Mouse (Mus musculus) cerebellum, postnatal 4 days (tissue): ENCODE measurements at regions not wholly inside any gene's neighbourhood (a gene's known extent, or its start where the extent isn't known, plus 50 kb on each side); places are given as distances from the start of the nearest gene placed in this dataset.

Source experiments
- DNase-seq, 2 experiments: peaks; one replicate each; pipeline ENCODE4 v3.0.0; 2022; ENCODE audit warnings: low spot score in 2 of 2, mixed read lengths in 1 of 2

- no peak for DNase-seq
These were observed 233.1 kb upstream of the Kazn start for GRCm38 (mm10) chr4:142472332-142472731.

- no peak for DNase-seq
These were observed 231.6 kb upstream of the Kazn start for GRCm38 (mm10) chr4:142470784-142471183.

GRCm38 (mm10) chr4:142467920-142468319, 228.7 kb upstream of the Kazn start:
- DNase-seq, result peak in 1 of 2 experiments; percentile 26

DNA sequence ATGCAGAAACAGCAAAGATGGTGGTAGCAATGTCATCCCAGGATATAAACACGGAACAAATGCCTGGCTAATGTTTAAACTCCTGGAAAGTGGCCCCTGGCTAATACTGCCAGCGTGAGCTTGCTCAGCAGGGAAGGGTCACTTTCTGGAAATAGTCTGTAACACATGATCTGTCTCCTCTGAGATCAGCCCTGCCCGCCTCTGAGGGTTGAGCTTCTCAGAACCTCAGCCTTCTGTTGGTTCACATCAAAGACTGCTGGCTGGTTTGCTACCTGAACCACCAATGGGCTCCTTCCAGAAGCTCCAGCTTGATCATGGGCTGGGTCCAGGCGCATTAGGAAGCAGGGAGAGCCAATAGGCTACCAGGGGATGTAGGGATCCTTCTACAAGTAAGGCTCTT, 226.0 kb upstream of the Kazn start:
- no peak for DNase-seq

DNA sequence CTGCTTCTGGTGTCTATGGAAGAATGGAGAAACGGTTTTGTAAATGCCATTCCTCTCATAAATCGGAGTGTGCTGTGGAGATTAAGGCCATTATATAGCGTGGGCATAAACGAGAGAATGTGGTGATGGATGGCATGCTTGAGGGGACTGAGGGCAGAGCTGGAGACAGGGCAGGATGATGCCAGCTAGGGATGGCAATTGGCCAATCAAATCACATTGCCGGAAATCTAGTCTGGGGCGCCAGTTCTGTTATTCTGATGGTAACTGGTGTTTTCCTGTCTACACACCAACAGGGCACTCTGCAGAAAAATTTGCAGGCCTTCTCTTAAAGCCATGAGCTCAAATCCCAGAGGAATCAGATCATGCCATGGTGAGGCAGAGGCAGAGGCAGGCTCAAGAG, 224.9 kb upstream of the Kazn start:
- DNase-seq, result no peak

GRCm38 (mm10) chr4:142460468-142461086, 221.4 kb upstream of the Kazn start:
- no peak for DNase-seq

GRCm38 (mm10) chr4:142452614-142453013, 213.4 kb upstream of the Kazn start:
- no peak for DNase-seq

DNA sequence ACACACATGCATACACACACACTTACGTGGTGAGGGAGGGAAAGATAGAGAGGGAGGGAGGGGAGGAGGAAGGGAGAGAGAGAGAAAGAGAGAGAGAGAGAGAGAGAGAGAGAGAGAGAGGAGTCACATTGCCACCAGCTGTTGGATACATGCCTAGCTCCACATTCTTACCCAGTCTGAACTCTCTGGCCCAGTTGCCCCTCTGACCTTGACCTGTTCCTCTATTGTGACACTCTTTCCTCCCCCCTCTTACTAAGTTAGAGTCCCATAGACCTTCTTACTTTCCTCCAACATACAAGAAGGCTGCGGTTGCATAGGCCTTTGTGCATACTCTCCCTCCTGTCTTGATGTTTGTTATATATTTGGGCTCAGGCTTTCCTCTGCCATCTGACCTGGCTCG, 211.7 kb upstream of the Kazn start:
- no peak for DNase-seq

GRCm38 (mm10) chr4:142449713-142450112, 210.5 kb upstream of the Kazn start:
- no peak for DNase-seq

DNA sequence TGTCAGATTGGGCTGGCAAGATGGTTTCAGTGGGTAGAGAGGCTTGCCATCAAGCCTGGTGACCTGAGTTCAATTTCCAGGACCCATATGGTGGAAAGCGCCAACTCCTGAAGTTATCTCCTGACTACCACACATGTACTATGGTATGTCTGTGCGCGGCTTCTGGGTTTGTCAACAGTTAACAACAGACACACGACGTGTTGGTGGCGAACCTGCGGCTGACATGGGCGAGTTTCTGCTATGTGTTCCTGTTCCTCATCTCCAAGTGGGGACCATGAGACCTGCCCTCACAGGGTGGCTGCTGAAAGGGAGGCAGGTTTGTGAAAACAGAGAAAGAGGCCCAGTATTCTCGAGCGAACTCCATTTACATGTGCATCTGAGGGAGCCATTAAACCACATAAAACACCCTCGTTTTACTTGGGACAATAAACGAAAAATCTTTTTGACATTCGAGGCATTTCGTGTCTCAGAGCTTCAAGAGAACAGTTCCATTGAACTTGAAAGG, 210.0 kb upstream of the Kazn start:
- no peak for DNase-seq

DNA sequence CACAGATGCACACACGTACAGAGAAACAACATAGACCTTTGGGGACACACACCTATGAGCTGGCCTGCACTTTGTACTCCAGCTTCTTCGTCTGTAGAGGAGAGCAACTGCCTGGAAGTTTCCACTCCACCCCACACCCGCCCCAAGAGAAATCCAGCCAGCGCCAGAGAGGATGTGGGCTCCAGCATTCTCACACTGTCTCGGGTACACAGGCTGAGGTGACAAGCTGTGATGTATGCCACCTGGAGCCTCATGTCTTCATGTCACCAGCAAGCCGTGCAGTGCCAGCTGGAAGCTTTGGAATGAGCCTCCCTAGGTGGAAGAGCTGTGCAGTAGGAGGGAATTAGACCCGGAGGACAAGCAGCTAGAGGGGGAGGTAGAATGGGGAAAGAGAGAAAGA, 208.3 kb upstream of the Kazn start:
- DNase-seq, result no peak

DNA sequence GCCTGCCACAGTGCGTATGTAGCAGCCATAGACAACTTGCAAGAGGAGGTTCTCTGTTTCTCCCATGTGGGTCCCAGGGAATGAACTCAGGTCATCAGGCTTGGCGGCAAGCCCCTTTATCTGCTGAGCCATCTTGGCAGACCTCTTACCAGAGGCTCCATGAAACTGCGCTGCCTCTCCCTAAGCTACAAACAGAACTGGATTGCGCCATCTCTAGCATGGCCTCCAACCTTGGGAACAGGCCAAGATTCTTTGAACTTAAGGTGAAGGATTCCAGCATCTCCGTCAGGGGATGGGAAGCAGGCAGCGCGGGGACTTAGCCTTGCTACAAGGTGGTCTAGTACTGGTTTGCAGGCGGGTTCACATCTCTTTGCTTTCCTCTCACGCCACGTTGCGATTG, 201.8 kb upstream of the Kazn start:
- DNase-seq, result no peak

DNA sequence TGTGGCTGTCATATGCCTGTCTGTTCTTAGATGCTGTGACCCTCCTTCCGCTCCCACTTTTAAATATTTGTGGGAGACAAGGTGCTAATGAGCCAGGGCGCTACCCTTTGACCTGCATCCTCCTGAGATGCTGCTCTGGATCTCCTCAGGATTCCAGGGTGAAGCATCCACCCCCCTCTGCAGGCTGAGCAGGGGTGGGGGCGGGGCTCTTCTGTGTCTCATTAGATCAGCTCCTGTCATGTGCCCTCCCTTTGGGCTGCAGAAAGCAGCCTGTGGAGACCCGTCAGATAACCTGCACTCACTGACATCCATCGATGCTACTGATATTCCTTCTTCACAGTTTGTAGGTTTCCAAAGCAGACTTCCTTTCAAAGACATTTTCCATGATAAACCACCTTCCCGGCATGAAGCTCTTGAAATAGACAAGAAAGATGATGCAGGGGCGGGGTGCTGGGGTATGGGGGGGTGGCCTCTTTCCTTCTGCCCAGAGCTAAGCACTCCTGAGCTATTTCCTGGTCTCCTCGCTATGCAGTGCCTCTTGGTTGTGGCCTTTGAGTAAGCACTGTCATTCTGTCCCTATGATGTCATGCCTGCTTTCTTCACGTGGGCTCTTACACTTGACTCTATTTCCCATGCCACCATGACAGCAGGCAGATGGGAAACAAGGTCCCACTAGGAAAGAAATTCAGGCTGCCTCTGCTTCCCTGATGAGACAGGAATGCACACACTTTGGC, 200.4 kb upstream of the Kazn start:
- no peak for DNase-seq

DNA sequence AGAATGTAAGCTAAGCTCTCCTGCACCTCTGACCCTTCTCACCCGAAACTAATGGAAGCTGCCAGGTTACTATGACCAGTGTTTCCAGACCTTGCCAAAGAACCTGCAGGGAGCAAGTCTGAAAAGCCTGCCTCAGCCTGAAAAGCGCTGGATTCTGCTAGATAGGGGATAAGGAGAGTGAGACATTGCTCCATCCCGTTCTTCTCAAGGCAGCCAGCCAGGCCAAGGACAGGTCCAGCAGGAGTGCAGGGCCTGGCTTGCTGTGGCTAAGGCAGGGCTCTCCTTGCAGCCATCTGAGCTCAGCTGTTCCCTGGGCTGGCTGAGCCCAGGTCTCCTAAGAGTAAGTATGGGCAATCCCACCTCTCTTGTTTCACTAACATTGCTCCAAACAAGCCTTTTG, 185.4 kb upstream of the Kazn start:
- no peak for DNase-seq

DNA sequence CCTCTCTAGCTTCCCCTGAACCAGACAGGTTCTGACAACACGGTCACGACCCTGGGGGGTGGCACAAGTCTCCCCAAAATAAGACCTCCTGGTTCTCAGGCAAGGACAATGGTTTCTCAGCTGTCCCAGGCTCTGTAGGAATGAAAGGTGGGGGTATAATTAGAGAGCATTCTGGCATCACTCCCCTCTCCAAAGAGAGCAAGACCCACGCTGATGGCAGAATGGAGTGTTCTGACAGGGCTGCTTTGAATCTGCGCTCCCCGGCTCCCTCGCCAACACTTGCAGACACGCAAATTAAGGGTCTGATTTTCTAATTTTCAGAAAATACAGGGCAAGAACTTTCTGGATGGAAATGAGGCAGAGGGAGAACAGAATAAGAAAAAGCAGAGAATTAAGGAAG, 181.2 kb upstream of the Kazn start:
- DNase-seq, result no peak

GRCm38 (mm10) chr4:142414874-142415273, 175.7 kb upstream of the Kazn start:
- DNase-seq, result no peak

- DNase-seq, result no peak
These were observed 172.6 kb upstream of the Kazn start for GRCm38 (mm10) chr4:142411792-142412191.

DNA sequence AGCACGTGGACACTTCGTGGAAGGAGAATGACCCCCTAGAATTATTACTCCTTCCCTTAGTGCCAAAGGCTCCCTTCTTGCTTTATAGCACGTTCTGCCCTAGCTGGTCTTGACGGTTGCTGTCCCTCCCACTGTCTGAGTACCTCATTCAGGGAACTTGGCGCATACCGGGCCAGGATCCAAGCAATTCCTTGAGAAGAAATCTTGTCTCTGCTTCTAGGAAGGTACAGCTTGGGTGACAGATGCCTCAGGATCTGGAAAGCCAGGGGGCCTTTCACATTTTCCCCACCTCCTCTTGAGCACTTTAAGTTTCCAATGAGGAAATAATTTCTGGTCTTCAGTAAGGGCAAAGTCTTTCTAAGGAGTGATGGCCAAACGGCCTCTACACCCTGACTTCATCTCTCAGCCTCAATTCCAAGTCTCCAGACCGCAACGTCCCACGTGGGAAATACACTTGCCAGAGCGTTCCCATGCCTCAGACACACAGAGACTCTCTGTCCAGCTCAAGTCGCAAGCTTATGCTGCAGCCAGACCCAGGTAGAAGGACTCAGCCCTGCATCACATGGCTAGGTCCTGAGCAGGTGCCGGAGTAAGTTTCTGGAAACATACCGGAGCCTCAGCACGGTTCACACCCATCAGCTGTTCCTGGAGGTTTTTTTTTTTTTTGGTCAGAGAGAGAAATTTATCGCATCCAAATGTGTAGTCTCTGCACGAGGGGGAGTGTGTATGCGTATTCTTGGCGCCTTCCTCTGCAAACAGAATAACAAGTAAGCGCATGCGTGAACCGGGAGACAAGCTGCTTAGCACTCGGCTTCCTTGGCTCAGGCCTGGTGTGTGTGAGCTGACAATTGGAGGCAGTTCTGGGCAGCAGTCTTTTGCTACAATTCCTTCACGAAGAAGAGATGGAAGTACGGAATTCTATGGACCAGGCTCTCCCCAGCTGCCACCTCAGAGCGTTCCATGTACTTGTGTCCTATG, 171.7 kb upstream of the Kazn start:
- peak in 1 of 2 experiments; percentile 35 for DNase-seq

GRCm38 (mm10) chr4:142397858-142398257, 158.7 kb upstream of the Kazn start:
- DNase-seq, result no peak

DNA sequence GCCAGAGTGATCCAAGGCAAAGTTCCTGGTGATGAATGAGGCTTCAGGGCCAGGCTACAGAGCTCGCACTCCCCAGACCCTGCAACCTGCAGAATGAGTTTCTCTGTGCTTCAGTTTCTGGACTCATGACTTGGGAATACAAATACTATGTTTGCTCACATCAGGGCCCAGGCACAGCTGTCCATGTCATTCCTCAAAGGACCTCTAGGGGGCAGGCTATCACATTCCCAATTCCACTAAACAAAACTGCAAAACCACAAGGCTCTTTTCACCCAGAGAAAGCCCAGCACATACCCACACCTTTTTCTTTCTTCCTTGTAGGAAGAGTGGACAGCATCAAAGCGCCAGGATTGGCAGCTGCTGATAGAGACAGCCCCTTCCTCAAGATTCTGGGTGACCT, 153.7 kb upstream of the Kazn start:
- peak in 1 of 2 experiments; percentile 49 for DNase-seq

- DNase-seq, result peak in 1 of 2 experiments; percentile 19
These were observed 151.5 kb upstream of the Kazn start for GRCm38 (mm10) chr4:142390531-142391195.

- no peak for DNase-seq
These were observed 149.3 kb upstream of the Kazn start for GRCm38 (mm10) chr4:142388476-142388875.
